Mouse (Mus musculus) limb, embryonic 14.5 days (tissue): ENCODE measurements around the gene 4930412O13Rik. TPM values are rescaled to one million over a fixed set of nuclear protein-coding genes. Genes with fewer than 3 reads are reported as not detected.

ENCODE experiments used
- ATAC-seq: fragments of 200-750 bp; cut with Nextera tagmentation; 2 replicates; pipeline ENCODE4 v1.8.0; 2017; ENCODE audit warnings: low read depth, moderate number of reproducible peaks, moderate TSS enrichment; ENCODE audit not compliant: low FRiP score
- DNase-seq: peaks from one replicate; pipeline ENCODE4 v3.0.0-alpha.2; 2015; ENCODE audit warnings: low spot score
- H3K27ac ChIP-seq: fragments of 300-500 bp; sonication (generic); replicated peaks from 2 replicates; pipeline ENCODE4 v1.5.1; 2014; ENCODE audit warnings: low read depth, mild to moderate bottlenecking, low read length, moderate library complexity, mixed read lengths
- H3K27me3 ChIP-seq: fragments of 300-500 bp; sonication (generic); 2 replicates; pipeline ENCODE4 v1.6.1; 2014; ENCODE audit warnings: low read length, mixed read lengths; ENCODE audit not compliant: control insufficient read depth, insufficient read depth
- H3K36me3 ChIP-seq: fragments of 300-500 bp; sonication (generic); 2 replicates; pipeline ENCODE4 v1.6.1; 2014; ENCODE audit warnings: mild to moderate bottlenecking, low read length, moderate library complexity, mixed read lengths; ENCODE audit not compliant: control insufficient read depth, insufficient read depth
- H3K4me1 ChIP-seq: fragments of 300-500 bp; sonication (generic); 2 replicates; pipeline ENCODE4 v1.6.1; 2014; ENCODE audit warnings: antibody characterized with exemption, low read length, mixed read lengths; ENCODE audit not compliant: control insufficient read depth, insufficient read depth
- H3K4me2 ChIP-seq: fragments of 300-500 bp; sonication (generic); replicated peaks from 2 replicates; pipeline ENCODE4 v1.6.1; 2014; ENCODE audit warnings: low read depth, mild to moderate bottlenecking, low read length, moderate library complexity; ENCODE audit not compliant: severe bottlenecking
- H3K4me3 ChIP-seq: fragments of 300-500 bp; sonication (generic); replicated peaks from 2 replicates; pipeline ENCODE4 v1.5.1; 2014; ENCODE audit warnings: low read length
- H3K9ac ChIP-seq: fragments of 300-500 bp; sonication (generic); 2 replicates; pipeline ENCODE4 v1.6.1; 2014; ENCODE audit warnings: mild to moderate bottlenecking, low read depth, low read length, moderate library complexity; ENCODE audit not compliant: severe bottlenecking
- H3K9me3 ChIP-seq: fragments of 300-500 bp; sonication (generic); 2 replicates; pipeline ENCODE4 v1.6.1; 2016; ENCODE audit warnings: low read length; ENCODE audit not compliant: control insufficient read depth
- POLR2A ChIP-seq: fragments of 200-500 bp; IDR thresholded peaks from 2 replicates; pipeline ENCODE4 v1.8.0; 2012; ENCODE audit warnings: inconsistent platforms, mild to moderate bottlenecking, moderate library complexity, borderline replicate concordance; ENCODE audit not compliant: insufficient read depth, insufficient read length; ENCODE audit errors: extremely low read depth
- WGBS: fragments of 180-500 bp; shearing (Covaris S2); extraction: QIAGEN DNeasy Blood & Tissue Kit; methylation state at CpG from one replicate; pipeline ENCODE4 v1.1.7; 2014; 5-methylcytosine and 5-hydroxymethylcytosine counted together
- polyA plus RNA-seq, 2 experiments: library from polyadenylated mRNA; depleted of rRNA in 1 of 2; stranded (reverse) in 1 of 2; unstranded in 1 of 2; fragments of >200 nt; fragmentation: Nextera tagmentation in 1 of 2; extraction: Ambion mirVana in 1 of 2; gene quantifications; 2 replicates each; pipeline versions ENCODE4 v1.2.1 to v1.2.3; 2012 to 2014

The 4930412O13Rik gene
- polyA plus RNA-seq, 2 experiments: 0.64 TPM; not detected in 1

GRCm38 (mm10) chr2:9880271-9880670 lies 781 bp upstream of the 4930412O13Rik start:
- ATAC-seq (no peak), DNase-seq (no peak)
- no peaks in the 10 kb centered on the region for H3K36me3 ChIP-seq
- H3K27me3 ChIP-seq: peaks cover 84% of the 10 kb centered on the region
- TF ChIP-seq POLR2A: no peak
- H3K27ac ChIP-seq: no peak overlapping the region
- H3K9ac ChIP-seq: no peak overlapping the region
- H3K4me1 ChIP-seq: peaks cover 17% of the 10 kb centered on the region
- 4% methylated on average over 11 of the region's 11 CpGs for WGBS
- no peak overlapping the region for H3K4me3 ChIP-seq
- no peak overlapping the region; the same call in 1 of the 2 replicates for H3K4me2 ChIP-seq
- no peaks in the 10 kb centered on the region for H3K9me3 ChIP-seq

GRCm38 (mm10) chr2:9881611-9882023 lies 565 bp downstream of the 4930412O13Rik start:
- peaks cover 84% of the 10 kb centered on the region for H3K27me3 ChIP-seq
- H3K9ac ChIP-seq: no peak overlapping the region
- peak overlapping the region; percentile 57 for H3K4me2 ChIP-seq
- H3K4me3 ChIP-seq: peak overlapping the region; percentile 33
- H3K36me3 ChIP-seq: no peaks in the 10 kb centered on the region
- H3K27ac ChIP-seq: no peak overlapping the region
- peaks cover 17% of the 10 kb centered on the region for H3K4me1 ChIP-seq
- no peak for DNase-seq
- 0% methylated on average over 13 of the region's 13 CpGs for WGBS
- TF ChIP-seq POLR2A: no peak
- no peak for ATAC-seq
- H3K9me3 ChIP-seq: no peaks in the 10 kb centered on the region

GRCm38 (mm10) chr2:9882371-9882925 lies 1.4 kb downstream of the 4930412O13Rik start:
- no peak for TF ChIP-seq POLR2A
- H3K27me3 ChIP-seq: peaks cover 85% of the 10 kb centered on the region
- no peaks in the 10 kb centered on the region for H3K36me3 ChIP-seq
- no peak overlapping the region for H3K9ac ChIP-seq
- no peaks in the 10 kb centered on the region for H3K9me3 ChIP-seq
- under 1% methylated on average over 39 of the region's 39 CpGs for WGBS
- DNase-seq (peak; percentile 63), ATAC-seq (no peak)
- peaks cover 17% of the 10 kb centered on the region for H3K4me1 ChIP-seq
- no peak overlapping the region for H3K27ac ChIP-seq
- H3K4me2 ChIP-seq: peak overlapping the region; percentile 57
- H3K4me3 ChIP-seq: peak overlapping the region; percentile 28

- DNase-seq (no peak), ATAC-seq (no peak)
- Histone ChIP-seq H3K9ac (no peak overlapping the region), H3K4me1 (peaks cover 17% of the 10 kb centered on the region), H3K27me3 (peaks cover 85% of the 10 kb centered on the region), H3K4me2 (peak overlapping the region; percentile 57), H3K27ac (no peak overlapping the region), H3K9me3 (no peaks in the 10 kb centered on the region), H3K4me3 (peak overlapping the region; percentile 28), H3K36me3 (no peaks in the 10 kb centered on the region)
- under 1% methylated on average over 43 of the region's 43 CpGs for WGBS
- no peak for TF ChIP-seq POLR2A
Measured at GRCm38 (mm10) chr2:9882926-9883802, 2.1 kb downstream of the 4930412O13Rik start.

GRCm38 (mm10) chr2:9883803-9884532 lies 2.9 kb downstream of the 4930412O13Rik start:
- no peak overlapping the region for H3K9ac ChIP-seq
- under 1% methylated on average over 27 of the region's 27 CpGs for WGBS

More at GRCm38 (mm10) chr2:9883803-9884532, 2.9 kb downstream of the 4930412O13Rik start:
- H3K27ac ChIP-seq: no peak overlapping the region
- ATAC-seq (no peak), DNase-seq (no peak)
- H3K27me3 ChIP-seq: peaks cover 93% of the 10 kb centered on the region
- 0 out of 2 replicates have a peak overlapping the region, but pooled peaks have one; percentile 10 for H3K4me2 ChIP-seq
- peak overlapping the region; percentile 28; the same call in 1 of the 2 replicates for H3K4me3 ChIP-seq
- H3K36me3 ChIP-seq: no peaks in the 10 kb centered on the region
- H3K4me1 ChIP-seq: peaks cover 13% of the 10 kb centered on the region
- TF ChIP-seq POLR2A: no peak
- no peaks in the 10 kb centered on the region for H3K9me3 ChIP-seq
